Mouse (Mus musculus) midbrain, embryonic 10.5 days (tissue): ENCODE data around the gene Krtap12-1. TPM values are rescaled to one million over a fixed set of nuclear protein-coding genes. Genes with fewer than 3 reads are reported as not detected.
"Not testable (repeated sequence)": the region's sequence is repeated elsewhere in the genome, so short reads cannot be mapped to it uniquely, and the experiment has no call there.

Experiments used
- DNase-seq: peaks from one replicate; pipeline ENCODE4 v3.0.0-alpha.2; 2017; ENCODE audit warnings: low spot score
- H3K27ac ChIP-seq: fragments of 300-500 bp; sonication (generic); replicated peaks from 2 replicates; pipeline ENCODE4 v1.5.1; 2016; ENCODE audit warnings: mild to moderate bottlenecking
- H3K27me3 ChIP-seq: fragments of 300-500 bp; sonication (generic); 2 replicates; pipeline ENCODE4 v1.6.1; 2016; ENCODE audit warnings: low read depth, mild to moderate bottlenecking; ENCODE audit not compliant: poor library complexity, severe bottlenecking
- H3K36me3 ChIP-seq: fragments of 300-500 bp; sonication (generic); 2 replicates; pipeline ENCODE4 v1.6.1; 2016; ENCODE audit warnings: mild to moderate bottlenecking, moderate library complexity
- H3K4me1 ChIP-seq: fragments of 300-500 bp; sonication (generic); 2 replicates; pipeline ENCODE4 v1.6.1; 2016
- H3K4me3 ChIP-seq: fragments of 300-500 bp; sonication (generic); 2 replicates; pipeline ENCODE4 v1.5.1; 2016; ENCODE audit warnings: mild to moderate bottlenecking, moderate library complexity
- H3K9me3 ChIP-seq: fragments of 300-500 bp; sonication (generic); replicated peaks from 2 replicates; pipeline ENCODE4 v1.6.1; 2016; ENCODE audit warnings: mild to moderate bottlenecking
- WGBS: fragments of 180-500 bp; shearing (Covaris S2); methylation state at CpG from one replicate; pipeline ENCODE4 v1.1.7; 2016; 5-methylcytosine and 5-hydroxymethylcytosine counted together
- polyA plus RNA-seq: library from polyadenylated mRNA; unstranded; fragments of >200 nt; fragmentation: Nextera tagmentation; extraction: Ambion mirVana; gene quantifications from 2 replicates; pipeline ENCODE4 v1.2.1, GENCODE M21; 2016

The Krtap12-1 gene
- polyA plus RNA-seq, 1 experiment from 2014 or later = not detected

- Histone ChIP-seq H3K9me3 (no peaks in the 10 kb centered on the region), H3K27me3 (no peaks in the 10 kb centered on the region), H3K36me3 (no peaks in the 10 kb centered on the region), H3K4me1 (0 out of 2 replicates have a peak, but pooled peaks cover 3% of the 10 kb centered on the region), H3K4me3 (no peak overlapping the region), H3K27ac (no peak overlapping the region)
- DNase-seq = no peak
Observed at GRCm38 (mm10) chr10:77753448-77753847, 33.0 kb downstream of the Krtap12-1 start.

- H3K4me3 ChIP-seq, H3K27ac ChIP-seq, H3K27me3 ChIP-seq, H3K9me3 ChIP-seq, H3K4me1 ChIP-seq, DNase-seq, H3K36me3 ChIP-seq: not testable (repeated sequence)
- WGBS = 71% methylated on average over 1 of the region's 1 CpGs
Observed at GRCm38 (mm10) chr10:77759582-77759981, 39.2 kb downstream of the Krtap12-1 start, which contains the start of gene Gm3233. TSS of gene Gm3233 (minus strand) at chr10:77759682.

GRCm38 (mm10) chr10:77769727-77770126 is 49.3 kb downstream of the Krtap12-1 start:
- DNase-seq = no peak
- Histone ChIP-seq H3K36me3 (no peaks in the 10 kb centered on the region), H3K27me3 (no peaks in the 10 kb centered on the region), H3K4me3 (no peak overlapping the region), H3K27ac (no peak overlapping the region), H3K4me1 (no peaks in the 10 kb centered on the region), H3K9me3 (no peaks in the 10 kb centered on the region)
- WGBS = 83% methylated on average over 1 of the region's 1 CpGs

Other genes starting within 250 kb of the Krtap12-1 start
- gene Fam207a, start 204.8 kb upstream of the Krtap12-1 start, polyA plus RNA-seq = 42.3 and 45.2 TPM in 2 replicates
- gene Itgb2, start 190.3 kb upstream of the Krtap12-1 start, polyA plus RNA-seq = 0.84 and 1.2 TPM in 2 replicates
- gene Pttg1ip, start 138.9 kb upstream of the Krtap12-1 start, polyA plus RNA-seq = 67.0 and 69.9 TPM in 2 replicates
- gene Sumo3, start 114.5 kb upstream of the Krtap12-1 start, polyA plus RNA-seq = 403 and 425 TPM in 2 replicates
- gene Gm49325, start 114.4 kb upstream of the Krtap12-1 start, polyA plus RNA-seq = 2.2 and 2.4 TPM in 2 replicates
- 104 and 107 TPM in 2 replicates for gene Ube2g2, start 98.3 kb upstream of the Krtap12-1 start, polyA plus RNA-seq
- gene Tspear, start 34.0 kb upstream of the Krtap12-1 start, polyA plus RNA-seq = 0.84 and 0.97 TPM in 2 replicates
- not detected in 2 replicates for gene Gm19402, start 29.8 kb upstream of the Krtap12-1 start, polyA plus RNA-seq
- gene Gm9508, start 23.4 kb upstream of the Krtap12-1 start, polyA plus RNA-seq = not detected in 2 replicates
- not detected in 2 replicates for gene Gm10272, start 14.0 kb upstream of the Krtap12-1 start, polyA plus RNA-seq
- not detected in 2 replicates for gene Gm10024, start 9.1 kb upstream of the Krtap12-1 start, polyA plus RNA-seq
- gene Gm10142, start 4.8 kb upstream of the Krtap12-1 start, polyA plus RNA-seq = not detected in 2 replicates
- not detected in 2 replicates for gene Gm10100, start 5.9 kb downstream of the Krtap12-1 start, polyA plus RNA-seq
- gene Gm18596, start 22.0 kb downstream of the Krtap12-1 start, polyA plus RNA-seq = not detected in 2 replicates
- gene Gm9736, start 30.8 kb downstream of the Krtap12-1 start, polyA plus RNA-seq = not detected in 2 replicates
- gene Gm3233, start 39.1 kb downstream of the Krtap12-1 start, polyA plus RNA-seq = not detected in 2 replicates
- gene Gm3238, start 50.7 kb downstream of the Krtap12-1 start, polyA plus RNA-seq = not detected in 2 replicates
- gene Gm7138, start 56.3 kb downstream of the Krtap12-1 start, polyA plus RNA-seq = not detected in 2 replicates
- gene Gm3250, start 61.9 kb downstream of the Krtap12-1 start, polyA plus RNA-seq = not detected in 2 replicates
- not detected in 2 replicates for gene Gm7137, start 67.6 kb downstream of the Krtap12-1 start, polyA plus RNA-seq
- not detected in 2 replicates for gene Gm9639, start 74.5 kb downstream of the Krtap12-1 start, polyA plus RNA-seq
- gene Gm19668, start 78.5 kb downstream of the Krtap12-1 start, polyA plus RNA-seq = not detected in 2 replicates
- gene Gm9507, start 91.2 kb downstream of the Krtap12-1 start, polyA plus RNA-seq = not detected in 2 replicates
- gene Gm2696, start 94.1 kb downstream of the Krtap12-1 start, polyA plus RNA-seq = not detected in 2 replicates
- gene Krtap10-4, start 106.5 kb downstream of the Krtap12-1 start, polyA plus RNA-seq = not detected in 2 replicates
- gene Krtap10-10, start 115.3 kb downstream of the Krtap12-1 start, polyA plus RNA-seq = not detected in 2 replicates
- gene Gm36176, start 126.2 kb downstream of the Krtap12-1 start, polyA plus RNA-seq = not detected in 2 replicates
- gene Gm10318, start 132.3 kb downstream of the Krtap12-1 start, polyA plus RNA-seq = not detected in 2 replicates
- gene Gm3285, start 141.4 kb downstream of the Krtap12-1 start, polyA plus RNA-seq = not detected in 2 replicates
- gene Lrrc3, start 181.9 kb downstream of the Krtap12-1 start, polyA plus RNA-seq = 2.3 and 3.2 TPM in 2 replicates
- gene Trpm2, start 250.0 kb downstream of the Krtap12-1 start, polyA plus RNA-seq = 0.84 and 0.88 TPM in 2 replicates